Mouse (Mus musculus) CH12.LX (cell line): ENCODE data around the gene Ccdc150.
A peak's percentile ranks its signal among the peaks of the same experiment; 100 is the strongest.

Experiments
- CHD1 ChIP-seq: IDR thresholded peaks from 2 replicates; pipeline ENCODE4 v1.6.1; 2012; ENCODE audit warnings: low read depth, low read length, improper control_type of control experiment, inconsistent platforms
- CTCF ChIP-seq, 2 experiments: IDR thresholded peaks in 1 of 2; conservative IDR thresholded peaks in 1 of 2; 2 replicates each; pipeline ENCODE4 v1.5.1; 2011 to 2012; ENCODE audit warnings: low read depth in 2 of 2, low read length in 2 of 2, improper control_type of control experiment in 1 of 2, inconsistent platforms in 1 of 2, mild to moderate bottlenecking in 1 of 2, moderate library complexity in 1 of 2
- ETS1 ChIP-seq: conservative IDR thresholded peaks from 2 replicates; pipeline ENCODE4 v1.6.1; 2012; ENCODE audit warnings: low read depth, mild to moderate bottlenecking, inconsistent platforms, low read length, improper control_type of control experiment, moderate library complexity
- MAZ ChIP-seq: IDR thresholded peaks from 2 replicates; pipeline ENCODE4 v1.6.1; 2012; ENCODE audit warnings: low read depth, mild to moderate bottlenecking, inconsistent platforms, low read length, improper control_type of control experiment, moderate library complexity
- SIN3A ChIP-seq: IDR thresholded peaks from 2 replicates; pipeline ENCODE4 v1.6.1; 2012; ENCODE audit warnings: low read length, improper control_type of control experiment, inconsistent platforms
- TCF12 ChIP-seq: IDR thresholded peaks from 2 replicates; pipeline ENCODE4 v1.6.1; 2014; ENCODE audit warnings: low read depth, mild to moderate bottlenecking, inconsistent platforms, low read length, improper control_type of control experiment
- ZC3H11A ChIP-seq: IDR thresholded peaks from 2 replicates; pipeline ENCODE4 v1.6.1; 2012; ENCODE audit warnings: low read depth, mild to moderate bottlenecking, inconsistent platforms, low read length, improper control_type of control experiment
- ZMIZ1 ChIP-seq: IDR thresholded peaks from 2 replicates; pipeline ENCODE4 v1.6.1; 2012; ENCODE audit warnings: low read depth, mild to moderate bottlenecking, inconsistent platforms, low read length, improper control_type of control experiment

DNA sequence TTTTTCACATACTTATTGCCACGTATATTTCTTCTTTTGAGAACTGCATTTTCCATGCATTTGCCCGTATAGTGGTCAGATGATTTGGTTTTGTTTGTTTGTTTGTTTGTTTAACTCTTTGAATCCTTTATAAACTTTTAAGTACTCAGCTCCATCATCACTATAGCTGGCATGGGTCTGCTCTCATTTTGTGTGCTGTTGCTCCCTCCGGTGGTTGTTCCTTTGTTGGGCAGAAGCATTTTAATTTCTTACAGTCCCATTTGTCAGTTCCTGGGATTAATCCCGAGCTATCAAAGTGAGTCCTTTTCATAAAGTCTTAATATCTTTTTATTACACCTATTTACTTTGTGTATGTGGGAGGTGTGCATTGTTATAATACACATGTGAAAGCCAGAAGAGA, 82.5 kb downstream of the Ccdc150 start:
- TF ChIP-seq ETS1 (no peak), TCF12 (no peak), CTCF (conservative IDR thresholded peaks at IDR 0.05 in 1 of 2, IDR thresholded peaks at IDR 0.05 in 1 of 2; ENCODE audit: low read depth in 2 of 2, low read length in 2 of 2) (peak in 1 of 2 experiments; percentile 91; a peak in 2 of 4 replicates), ZC3H11A (peak; percentile 90), ZMIZ1 (no peak), MAZ (no peak), CHD1 (no peak), SIN3A (no peak)
